Mouse (Mus musculus): ENCODE data around the gene Mtmr1.

Mtmr1 gene

DNA sequence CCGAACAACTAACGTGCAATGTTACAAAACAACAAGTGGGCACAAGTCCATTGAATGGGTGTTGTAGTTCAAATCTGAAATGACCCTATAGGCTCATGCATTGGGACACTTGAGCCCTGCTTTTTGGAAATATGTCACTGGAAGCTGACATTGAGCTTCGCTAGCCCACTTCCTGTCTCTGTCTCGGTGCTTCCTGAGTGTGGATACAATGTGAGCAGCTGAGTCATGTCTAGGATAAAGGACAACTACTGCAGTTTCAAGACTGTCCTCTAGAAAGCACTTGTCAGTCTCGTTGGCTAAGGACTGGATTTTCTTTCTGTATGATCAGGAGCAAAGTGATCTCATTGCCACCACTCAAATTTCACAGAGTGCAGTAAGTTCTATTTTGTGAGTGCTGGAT lies 78.4 kb downstream of the Mtmr1 start:
- no peak for DNase-seq (ENCODE audit: low spot score)

DNA sequence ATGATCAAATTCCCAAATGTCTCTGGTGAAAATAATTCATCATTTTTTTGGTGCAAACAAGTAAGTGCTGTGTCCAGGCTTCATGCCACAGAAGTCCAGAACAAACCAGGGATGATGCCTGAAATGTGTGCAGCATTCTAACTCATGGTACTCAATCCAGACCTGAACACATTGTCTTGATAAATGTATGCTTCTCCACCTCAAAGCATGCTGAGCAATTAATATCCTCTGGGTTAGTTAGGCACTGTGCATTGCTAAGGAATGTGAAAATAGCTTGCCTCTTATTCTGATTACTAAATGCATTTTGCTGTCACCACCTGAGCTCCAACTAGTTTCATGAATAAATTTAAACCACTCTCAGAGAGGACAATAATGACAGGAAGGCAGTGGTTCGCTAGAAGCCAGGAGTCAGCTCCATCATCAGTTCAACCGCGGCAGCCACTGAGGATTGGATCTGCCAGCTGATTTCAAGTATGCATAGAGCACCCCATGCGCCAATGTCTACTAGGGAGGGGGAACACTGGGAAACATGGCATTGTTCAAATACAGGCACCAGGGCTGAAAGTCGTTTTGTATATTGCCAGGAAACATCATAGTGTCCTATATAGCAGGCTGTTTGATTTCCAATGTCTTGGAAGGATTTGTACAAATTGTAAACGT lies 91.6 kb downstream of the Mtmr1 start:
- no peak for DNase-seq (ENCODE audit: low spot score)

DNA sequence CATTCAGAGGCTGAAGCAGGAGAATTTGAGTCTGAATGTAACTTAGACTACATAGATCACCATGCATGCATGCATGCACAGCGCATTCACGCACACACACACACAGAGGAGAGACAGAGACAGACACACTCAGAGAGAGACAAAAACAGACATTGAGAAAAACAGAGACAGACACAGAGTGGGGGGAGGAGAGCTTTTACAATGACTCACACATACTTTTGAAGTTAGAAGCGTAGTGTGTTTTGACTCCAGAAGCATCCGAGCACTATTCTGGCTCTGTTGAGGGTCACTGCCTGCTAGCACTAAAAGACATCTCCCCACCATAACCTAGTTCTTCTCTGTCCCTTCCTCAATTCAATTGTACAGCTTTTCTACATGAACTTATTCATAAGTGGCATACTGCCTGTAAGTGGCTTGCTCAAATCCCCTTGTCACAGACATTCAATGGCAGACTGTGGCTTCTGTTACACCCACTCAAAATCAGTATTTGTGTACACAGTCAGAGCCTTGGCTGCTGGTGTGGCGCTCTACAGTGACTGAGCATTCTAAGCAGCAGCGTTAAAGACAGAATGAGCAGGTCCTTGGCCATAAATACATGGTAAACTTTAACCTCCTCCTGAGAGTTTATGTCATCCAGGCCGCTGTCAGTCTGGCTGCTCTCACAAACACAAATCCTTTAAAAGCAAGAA lies 99.7 kb downstream of the Mtmr1 start:
- no peak for DNase-seq (ENCODE audit: low spot score)

DNA sequence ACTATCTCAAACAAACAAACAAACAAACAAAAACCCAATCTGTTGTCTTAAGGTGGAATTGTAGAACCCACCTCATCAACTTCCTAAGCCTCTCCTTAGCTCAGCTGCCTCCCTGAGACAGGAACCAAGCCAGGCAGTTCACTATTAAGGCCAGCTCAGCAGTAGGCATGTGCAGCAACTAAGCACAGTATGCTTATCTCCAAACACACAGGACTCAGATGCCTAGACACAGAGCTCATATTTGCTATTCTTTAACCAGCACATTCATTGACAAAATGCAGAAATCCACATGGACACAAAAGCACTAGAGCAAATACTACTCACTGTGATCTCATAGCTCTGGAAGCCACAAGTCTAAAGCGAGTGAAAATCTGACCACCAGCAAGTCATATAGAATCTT lies 100.9 kb downstream of the Mtmr1 start:
- no peak for DNase-seq (ENCODE audit: low spot score)

DNA sequence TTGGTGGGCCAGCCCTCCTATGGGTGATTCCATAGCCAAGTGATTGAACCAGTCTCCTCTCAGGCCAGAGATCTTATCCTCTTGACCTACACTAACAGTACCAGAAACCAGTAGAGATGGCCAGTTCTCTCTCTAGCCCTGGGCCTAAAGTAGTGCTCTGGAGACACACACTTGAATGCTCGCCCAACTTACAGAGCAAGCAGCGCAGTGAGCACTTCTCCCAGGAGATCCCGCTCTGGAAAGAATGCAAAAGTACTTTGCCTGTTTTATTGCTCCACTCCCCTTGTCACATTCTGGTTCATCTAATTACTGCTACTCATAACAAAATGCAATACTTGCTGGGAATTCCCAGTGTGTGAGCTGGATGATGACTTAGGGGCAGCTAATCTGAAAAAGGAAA lies 102.9 kb downstream of the Mtmr1 start:
- DNase-seq (ENCODE audit: low spot score), result no peak
